Comparison of ENCODE assay signal across 29 mouse cellular contexts in the genomic region with DNA sequence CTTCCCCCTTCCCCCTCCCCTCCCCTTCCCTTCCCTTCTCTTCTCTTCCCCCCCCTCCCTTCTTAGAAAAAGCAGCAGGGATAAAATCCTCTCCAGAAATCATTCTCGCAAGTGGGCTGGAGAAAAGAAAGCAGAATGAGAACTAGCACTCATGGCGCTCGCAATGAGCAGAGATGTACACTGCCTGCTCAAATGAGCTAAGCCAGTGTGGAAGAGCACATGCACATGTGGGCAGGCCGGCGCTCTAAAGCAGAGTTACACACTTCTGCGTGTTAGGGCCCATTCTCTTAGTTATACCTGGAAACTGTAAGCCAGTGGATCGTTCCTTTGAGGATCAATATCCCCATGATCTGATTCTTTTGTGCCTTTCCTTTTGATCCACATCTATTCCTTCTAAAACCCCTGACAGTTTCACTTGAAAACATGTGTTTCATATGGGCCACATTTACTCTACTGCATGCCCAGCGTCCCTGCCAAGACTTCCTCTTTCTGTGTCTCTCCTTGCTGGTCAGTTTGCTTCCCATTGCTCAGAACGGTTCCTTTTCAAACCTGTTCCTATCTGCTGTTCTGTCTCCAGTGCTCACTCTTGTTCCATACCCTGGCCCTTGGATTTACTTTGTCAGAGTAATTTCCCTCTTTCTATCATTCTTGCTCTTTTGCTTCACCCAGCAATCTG.
DNase-seq lines count a peak whose midpoint lies in the region; ATAC-seq lines count a peak whose summit lies in the region.
"Had no signal": no experiment of that assay in that cellular context is flagged by ENCODE, and none has a peak within 500 bp of the region (broad histone marks: within the 10 kb centered on the region; RNA-seq: fewer than 3 reads in every experiment).

No protein-coding gene starts in this region.

- no peaks in the 10 kb centered on the region for H3K9me3 ChIP-seq in hindbrain, embryonic 16.5 days (ENCODE audit: control insufficient read depth, low read length)
- H3K9me3 ChIP-seq: embryonic facial prominence, embryonic 10.5 days; embryonic facial prominence, embryonic 13.5 days; forebrain, embryonic 12.5 days; forebrain, embryonic 15.5 days; heart, embryonic 15.5 days; hindbrain, embryonic 12.5 days; hindbrain, embryonic 15.5 days; intestine, embryonic 15.5 days had no signal

- H3K9ac ChIP-seq in hindbrain, embryonic 16.5 days (ENCODE audit: low read depth, low read length) = no peak overlapping the region
- H3K9ac ChIP-seq: embryonic facial prominence, embryonic 13.5 days; forebrain, embryonic 12.5 days; forebrain, embryonic 15.5 days; heart, embryonic 15.5 days; hindbrain, embryonic 12.5 days; hindbrain, embryonic 15.5 days; intestine, embryonic 15.5 days had no signal

- 88% methylated on average over 9 of the region's 9 CpGs for WGBS in hindbrain, embryonic 16.5 days

- no peaks in the 10 kb centered on the region for H3K4me1 ChIP-seq in hindbrain, embryonic 16.5 days (ENCODE audit: control insufficient read depth, insufficient read depth, low read depth, low read length)
- H3K4me1 ChIP-seq: embryonic facial prominence, embryonic 10.5 days; embryonic facial prominence, embryonic 13.5 days; forebrain, embryonic 12.5 days; forebrain, embryonic 15.5 days; heart, embryonic 15.5 days; hindbrain, embryonic 12.5 days; hindbrain, embryonic 15.5 days; intestine, embryonic 15.5 days had no signal

- no peaks in the 10 kb centered on the region for H3K27me3 ChIP-seq in hindbrain, embryonic 16.5 days (replicated peaks; ENCODE audit: control insufficient read depth, insufficient read depth, low read length)
- H3K27me3 ChIP-seq: CH12.LX; embryonic facial prominence, embryonic 13.5 days; forebrain, embryonic 12.5 days; forebrain, embryonic 15.5 days; heart, embryonic 15.5 days; hindbrain, embryonic 12.5 days; hindbrain, embryonic 15.5 days; intestine, embryonic 15.5 days had no signal

- H3K4me3 ChIP-seq in hindbrain, embryonic 16.5 days (ENCODE audit: low read length) = no peak overlapping the region
- H3K4me3 ChIP-seq: embryonic facial prominence, embryonic 10.5 days; embryonic facial prominence, embryonic 13.5 days; erythroblast, embryonic 14.5 days; forebrain, embryonic 12.5 days; forebrain, embryonic 15.5 days; heart, embryonic 15.5 days; hindbrain, embryonic 12.5 days; hindbrain, embryonic 15.5 days; intestine, embryonic 15.5 days had no signal

- peak; percentile 67 for ATAC-seq in common myeloid progenitor, adult 5-6 weeks (replicated peaks; ENCODE audit: low read depth, poor library complexity, severe bottlenecking)
- peak; percentile 76 for ATAC-seq in megakaryocyte, adult 5-6 weeks (ENCODE audit: poor library complexity, severe bottlenecking)
- ATAC-seq in hindbrain, embryonic 16.5 days = no peak
- ATAC-seq: forebrain, embryonic 15.5 days; intestine, embryonic 15.5 days had no signal

- DNase-seq in A20 (ENCODE audit: low read depth, low spot score) = peak; percentile 35
- no peak for DNase-seq in heart, adult 18-20 months
- DNase-seq in testis, postnatal 14 days (ENCODE audit: low spot score) = no peak
- DNase-seq: adrenal gland, adult 2 months; adrenal gland, postnatal 14 days; B cell, adult 2 months; cerebellum, adult 11 months; cerebellum, adult 2 months; cerebellum, adult 9-11 months; cerebellum, postnatal 25 days; embryo, embryonic 11 days; gastrocnemius, postnatal 25 days; heart, postnatal 10 days; heart, postnatal 4 days had no signal

- no peak overlapping the region for H3K4me2 ChIP-seq in hindbrain, embryonic 16.5 days (ENCODE audit: low read length)
- H3K4me2 ChIP-seq: embryonic facial prominence, embryonic 13.5 days; forebrain, embryonic 12.5 days; forebrain, embryonic 15.5 days; heart, embryonic 11.5 days; heart, embryonic 15.5 days; hindbrain, embryonic 12.5 days; hindbrain, embryonic 15.5 days; intestine, embryonic 15.5 days had no signal

- no peaks in the 10 kb centered on the region for H3K36me3 ChIP-seq in hindbrain, embryonic 16.5 days (ENCODE audit: control insufficient read depth, insufficient read depth, low read length)
- H3K36me3 ChIP-seq: embryonic facial prominence, embryonic 10.5 days; embryonic facial prominence, embryonic 13.5 days; forebrain, embryonic 12.5 days; forebrain, embryonic 15.5 days; G1E; heart, embryonic 15.5 days; hindbrain, embryonic 12.5 days; hindbrain, embryonic 15.5 days; intestine, embryonic 15.5 days had no signal

- no peak overlapping the region for H3K27ac ChIP-seq in hindbrain, embryonic 16.5 days (ENCODE audit: low read depth, low read length)
- H3K27ac ChIP-seq: embryonic facial prominence, embryonic 10.5 days; embryonic facial prominence, embryonic 13.5 days; forebrain, embryonic 12.5 days; forebrain, embryonic 15.5 days; heart, embryonic 15.5 days; hindbrain, embryonic 12.5 days; hindbrain, embryonic 15.5 days; intestine, embryonic 15.5 days had no signal
